Mouse (Mus musculus) spleen, adult 2 months (tissue): ENCODE measurements around the gene Zfp770. TPM values are rescaled to one million over a fixed set of nuclear protein-coding genes. Genes with fewer than 3 reads are reported as not detected.

ENCODE experiments used
- DNase-seq, 2 experiments: peaks; one replicate each; pipeline versions ENCODE4 v3.0.0 to v3.0.0-alpha.2; 2012 to 2021; ENCODE audit warnings: low spot score in 2 of 2, low read depth in 1 of 2
- H3K27ac ChIP-seq: fragments of 200-500 bp; 2 replicates; pipeline ENCODE4 v1.5.1; 2012; ENCODE audit warnings: low read length, inconsistent platforms; ENCODE audit not compliant: insufficient read depth
- H3K27me3 ChIP-seq: fragments of 200-500 bp; 2 replicates; pipeline ENCODE4 v1.6.1; 2012; ENCODE audit warnings: mild to moderate bottlenecking, moderate library complexity, low read length, inconsistent platforms; ENCODE audit not compliant: control insufficient read depth, insufficient read depth
- H3K36me3 ChIP-seq: fragments of 200-500 bp; 2 replicates; pipeline ENCODE4 v1.6.1; 2012; ENCODE audit warnings: mild to moderate bottlenecking, low read length, inconsistent platforms; ENCODE audit not compliant: control insufficient read depth, insufficient read depth
- H3K4me1 ChIP-seq: fragments of 200-500 bp; 2 replicates; pipeline ENCODE4 v1.6.1; 2011; ENCODE audit warnings: inconsistent platforms; ENCODE audit not compliant: control insufficient read depth, insufficient read depth, insufficient read length
- H3K4me3 ChIP-seq: fragments of 200-500 bp; 2 replicates; pipeline ENCODE4 v1.5.1; 2011; ENCODE audit warnings: mild to moderate bottlenecking, inconsistent platforms; ENCODE audit not compliant: insufficient read depth, insufficient read length; ENCODE audit errors: extremely low read depth
- CTCF ChIP-seq: fragments of 200-500 bp; IDR thresholded peaks from 2 replicates; pipeline ENCODE4 v1.5.1; 2011; ENCODE audit warnings: mild to moderate bottlenecking, inconsistent platforms; ENCODE audit not compliant: insufficient read depth, insufficient read length, insufficient replicate concordance; ENCODE audit errors: extremely low read depth
- POLR2A ChIP-seq: fragments of 200-500 bp; IDR thresholded peaks from 2 replicates; pipeline ENCODE4 v1.6.1; 2011; ENCODE audit warnings: low read depth, low read length, inconsistent platforms
- WGBS: fragments of 180-500 bp; shearing (Covaris S2); methylation state at CpG from one replicate; pipeline ENCODE4 v1.1.7; 2018; 5-methylcytosine and 5-hydroxymethylcytosine counted together
- polyA plus RNA-seq: library from polyadenylated mRNA; depleted of rRNA; stranded (reverse); fragments of >200 nt; gene quantifications from 2 replicates; pipeline ENCODE4 v1.2.3, GENCODE M21; 2012

The Zfp770 gene
- polyA plus RNA-seq, 1 experiment, result 0.63 TPM

DNA sequence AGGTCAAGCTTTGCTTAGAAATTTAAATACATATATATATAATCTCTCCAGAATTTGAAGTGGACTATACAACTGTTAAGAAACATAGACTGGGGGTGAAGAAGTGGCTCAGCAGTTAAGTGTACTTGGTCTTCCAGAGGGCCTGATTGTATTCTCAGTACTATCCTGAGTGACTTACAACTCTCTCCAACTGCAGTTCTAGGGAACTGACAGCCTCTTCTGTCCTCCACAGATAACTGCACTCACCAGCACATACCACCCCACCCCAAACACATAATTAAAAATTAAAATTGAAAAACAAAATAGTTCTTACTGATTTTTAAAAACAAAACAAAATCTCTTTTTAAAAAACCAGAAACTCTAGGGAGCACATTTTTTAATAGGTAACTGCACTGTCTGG is 28.0 kb downstream of the Zfp770 start:
- peaks cover 11% of the 10 kb centered on the region for H3K36me3 ChIP-seq
- DNase-seq, result no peak
- no peak overlapping the region for H3K4me3 ChIP-seq
- H3K4me1 ChIP-seq, result peaks cover 6% of the 10 kb centered on the region; the same call in 1 of the 2 replicates
- no peak overlapping the region for H3K27ac ChIP-seq
- no peak for TF ChIP-seq CTCF
- TF ChIP-seq POLR2A, result no peak
- H3K27me3 ChIP-seq, result no peaks in the 10 kb centered on the region

DNA sequence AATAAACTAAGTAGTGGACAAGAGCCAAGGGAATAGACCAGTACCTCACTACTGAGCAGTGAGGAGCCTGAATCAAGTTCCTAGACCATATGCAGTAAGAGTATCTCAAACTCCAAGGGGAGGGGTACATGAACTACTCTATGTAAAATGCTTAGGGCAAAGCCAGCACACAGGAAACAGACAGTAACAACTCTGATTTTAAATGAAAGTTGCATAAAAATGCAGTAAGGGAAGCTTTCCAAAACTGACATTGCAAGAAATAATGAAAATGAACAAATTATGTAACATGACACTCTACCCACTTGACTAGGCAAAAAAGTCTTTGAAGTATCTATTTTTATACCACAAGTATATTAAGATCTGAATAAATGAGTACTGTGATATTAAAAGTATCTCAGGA is 33.4 kb downstream of the Zfp770 start:
- H3K4me3 ChIP-seq, result no peak overlapping the region
- no peaks in the 10 kb centered on the region for H3K27me3 ChIP-seq
- TF ChIP-seq CTCF, result no peak
- TF ChIP-seq POLR2A, result no peak
- no peak overlapping the region for H3K27ac ChIP-seq
- peaks cover 20% of the 10 kb centered on the region for H3K36me3 ChIP-seq
- H3K4me1 ChIP-seq, result no peaks in the 10 kb centered on the region
- DNase-seq, result no peak

DNA sequence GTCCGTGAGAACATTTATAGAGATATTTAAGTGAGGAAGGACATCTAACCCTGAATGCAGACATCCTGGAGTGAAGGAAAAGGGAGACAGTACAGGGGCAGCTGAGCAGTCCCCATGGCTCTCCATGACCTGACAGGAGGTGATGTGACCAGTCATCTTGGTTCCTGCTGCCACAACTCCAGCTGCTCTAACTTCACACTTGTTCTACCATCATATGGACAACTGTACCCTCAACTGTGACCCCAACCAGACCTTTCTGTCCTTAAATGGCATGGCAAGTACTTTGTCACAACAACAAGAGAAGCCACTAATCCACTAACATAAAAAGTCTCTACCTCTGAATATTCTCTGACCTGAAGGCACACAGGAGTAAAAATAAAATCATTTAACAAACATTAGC is 39.3 kb downstream of the Zfp770 start:
- Histone ChIP-seq H3K36me3 (peaks cover 26% of the 10 kb centered on the region), H3K27ac (no peak overlapping the region), H3K27me3 (no peaks in the 10 kb centered on the region), H3K4me1 (no peaks in the 10 kb centered on the region), H3K4me3 (no peak overlapping the region)
- TF ChIP-seq POLR2A, result no peak
- TF ChIP-seq CTCF, result no peak
- 97% methylated on average over 1 of the region's 1 CpGs for WGBS
- no peak for DNase-seq

DNA sequence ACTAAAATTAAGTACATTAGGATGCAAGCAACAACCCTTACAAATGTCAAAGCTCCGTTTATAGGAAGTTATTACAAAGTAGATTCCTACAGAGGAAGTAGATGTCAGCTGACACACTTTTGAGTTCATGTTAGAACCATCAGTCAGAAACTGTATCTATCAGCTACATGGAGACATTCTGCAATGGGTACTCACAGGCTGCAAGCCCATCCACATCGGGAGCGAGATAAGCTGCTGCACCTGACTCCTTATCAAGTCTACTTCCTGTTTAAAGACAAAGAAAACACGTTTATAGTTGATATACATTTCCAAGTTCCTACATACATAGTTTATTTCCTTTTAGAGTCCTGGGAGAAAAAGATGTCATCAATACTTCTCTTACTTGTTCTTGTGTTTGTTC is 43.9 kb downstream of the Zfp770 start:
- no peak overlapping the region for H3K4me3 ChIP-seq
- no peak for DNase-seq
- WGBS, result 58% methylated on average over 4 of the region's 4 CpGs
- no peak overlapping the region for H3K27ac ChIP-seq
- H3K36me3 ChIP-seq, result peaks cover 41% of the 10 kb centered on the region
- no peak for TF ChIP-seq CTCF
- TF ChIP-seq POLR2A, result no peak
- H3K4me1 ChIP-seq, result no peaks in the 10 kb centered on the region
- H3K27me3 ChIP-seq, result no peaks in the 10 kb centered on the region

DNA sequence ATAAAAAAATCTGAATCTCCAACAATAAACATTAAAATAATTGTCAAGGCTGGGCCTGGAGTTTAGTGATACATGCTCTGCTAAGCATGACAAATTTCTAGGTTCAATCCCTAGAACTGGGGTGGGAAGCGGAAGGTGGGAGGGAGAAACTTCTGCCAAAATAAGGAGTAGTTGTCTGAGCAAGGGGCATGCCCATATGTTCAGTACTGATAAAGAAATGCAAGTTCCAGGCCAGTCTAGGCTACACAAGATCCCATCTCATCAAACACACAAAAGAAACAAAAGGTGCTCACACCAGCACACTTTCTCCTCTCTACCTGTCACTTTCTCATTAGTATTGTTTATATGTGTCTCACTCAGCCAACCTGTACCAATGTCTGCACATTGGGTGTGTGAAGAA is 44.6 kb downstream of the Zfp770 start:
- no peak for DNase-seq
- Histone ChIP-seq H3K27ac (no peak overlapping the region), H3K4me1 (no peaks in the 10 kb centered on the region), H3K36me3 (peaks cover 41% of the 10 kb centered on the region), H3K27me3 (no peaks in the 10 kb centered on the region), H3K4me3 (no peak overlapping the region)
- WGBS, result 85% methylated on average over 1 of the region's 1 CpGs
- TF ChIP-seq POLR2A, result no peak
- no peak for TF ChIP-seq CTCF

DNA sequence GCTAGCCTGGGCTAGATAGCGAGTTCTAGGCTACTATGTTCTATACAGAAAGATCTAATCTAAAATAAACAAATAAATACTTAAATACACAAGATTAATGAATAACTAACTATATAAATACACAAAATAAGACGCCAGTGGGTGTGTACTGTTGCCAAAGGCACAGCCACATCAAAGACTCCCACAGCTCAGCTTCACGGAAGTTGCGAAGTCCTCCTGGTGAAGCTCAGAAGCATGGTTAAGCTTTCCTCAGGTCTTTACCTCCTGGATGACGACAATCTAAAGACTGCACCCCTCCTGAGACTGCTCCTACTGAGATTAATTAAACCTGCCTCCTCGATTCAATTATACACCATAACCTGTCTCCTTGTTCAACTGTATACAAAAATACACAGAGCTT is 48.0 kb downstream of the Zfp770 start:
- TF ChIP-seq CTCF (no peak), POLR2A (no peak)
- no peaks in the 10 kb centered on the region for H3K4me1 ChIP-seq
- no peak overlapping the region for H3K27ac ChIP-seq
- 83% methylated on average over 6 of the region's 6 CpGs for WGBS
- no peak overlapping the region for H3K4me3 ChIP-seq
- peaks cover 48% of the 10 kb centered on the region for H3K36me3 ChIP-seq
- DNase-seq, result no peak
- no peaks in the 10 kb centered on the region for H3K27me3 ChIP-seq

DNA sequence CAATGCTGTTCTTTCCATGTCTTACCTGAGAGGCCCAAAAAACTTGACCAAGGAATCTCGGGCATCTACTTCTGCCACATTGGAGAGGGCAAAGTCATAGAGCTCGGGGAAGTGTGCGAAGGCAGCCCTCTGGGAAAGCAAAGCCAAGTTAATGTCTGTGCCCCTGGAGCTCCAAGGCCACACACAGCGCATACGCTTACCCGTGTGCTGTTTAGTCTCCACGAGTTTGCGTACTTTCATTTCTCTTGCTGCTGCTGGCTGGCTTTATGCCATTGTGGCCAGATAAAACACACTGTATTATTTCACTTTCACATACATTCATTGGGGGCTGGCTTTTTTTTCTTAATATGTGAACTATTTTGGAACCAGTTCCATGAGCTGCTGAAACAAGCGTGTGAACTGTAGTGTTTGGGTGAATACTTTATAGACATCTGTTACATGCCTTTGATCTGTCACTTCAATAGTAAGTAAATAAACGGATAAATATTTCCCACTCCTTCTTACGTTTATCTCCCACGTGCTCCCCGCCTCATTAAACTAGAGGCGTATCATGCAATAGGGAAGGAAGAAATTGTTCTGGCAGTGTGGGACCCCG is 54.3 kb downstream of the Zfp770 start:
- H3K27me3 ChIP-seq, result no peaks in the 10 kb centered on the region
- H3K27ac ChIP-seq, result peak overlapping the region; percentile 18; the same call in 1 of the 2 replicates
- peaks cover 5% of the 10 kb centered on the region; the same call in 1 of the 2 replicates for H3K4me1 ChIP-seq
- H3K36me3 ChIP-seq, result peaks cover 51% of the 10 kb centered on the region
- WGBS, result 90% methylated on average over 15 of the region's 15 CpGs
- no peak for DNase-seq
- TF ChIP-seq CTCF (no peak), POLR2A (no peak)
- H3K4me3 ChIP-seq, result no peak overlapping the region
